Mouse (Mus musculus): ENCODE results near the gene Gm5773. TPM values are rescaled to one million over a fixed set of nuclear protein-coding genes. Genes with fewer than 3 reads are reported as not detected.

The Gm5773 gene
- not detected for total RNA-seq (2023)

GRCm38 (mm10) chr3:93772700-93773099 is at the start of gene Gm5773:
Gm5773 (plus strand) TSS chr3:93773000.

GRCm38 (mm10) chr3:93796098-93796497 is 23.3 kb downstream of the Gm5773 start, which contains the start of gene Tdpoz4:
Tdpoz4 (plus strand) TSS chr3:93796398.

Other genes with a start within 250 kb of the Gm5773 start
- gene S100a10, start 217.9 kb upstream of the Gm5773 start, total RNA-seq (2023): 100 to 1,000 TPM; 246 to 259 TPM
- not detected for gene Tdpoz2, start 120.3 kb upstream of the Gm5773 start, total RNA-seq (2023)
- gene Tdpoz1, start 96.7 kb upstream of the Gm5773 start, total RNA-seq (2023): not detected
- not detected for gene Gm37596, start 79.9 kb upstream of the Gm5773 start, total RNA-seq (2023)
- not detected for gene Tdpoz4, start 23.4 kb downstream of the Gm5773 start, total RNA-seq (2023)
- gene Tdpoz3, start 53.0 kb downstream of the Gm5773 start, total RNA-seq (2023): not detected
- gene Gm9117, start 170.5 kb downstream of the Gm5773 start, total RNA-seq (2023): not detected
- not detected for gene Tdpoz5, start 188.3 kb downstream of the Gm5773 start, total RNA-seq (2023)